Mouse (Mus musculus) right cerebral cortex, postnatal 25 days (tissue): ENCODE data around the gene Tcirg1.

Experiments used
- DNase-seq: peaks from one replicate; pipeline ENCODE4 v3.0.0; 2022

Tcirg1 gene

DNA sequence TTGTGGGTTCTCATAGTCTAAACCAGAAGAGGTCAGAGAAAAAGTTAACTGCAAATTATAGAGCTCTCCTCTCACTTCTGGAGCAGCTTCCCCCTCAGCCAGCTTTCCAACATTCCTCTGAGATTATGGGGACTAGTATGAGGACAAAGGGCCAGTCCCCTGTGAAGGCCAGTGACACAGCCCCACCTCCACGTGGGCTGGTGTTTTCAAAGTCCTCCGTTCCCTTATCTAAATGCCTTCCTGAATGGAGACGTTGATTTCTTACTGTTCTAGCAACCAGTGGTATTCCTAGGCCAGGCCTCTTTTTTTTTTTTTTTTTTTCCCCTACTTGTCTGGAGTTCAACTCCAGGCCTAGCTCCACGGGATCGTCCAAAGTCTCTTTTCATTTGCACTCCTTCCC is 56.9 kb downstream of the Tcirg1 start:
- no peak for DNase-seq

DNA sequence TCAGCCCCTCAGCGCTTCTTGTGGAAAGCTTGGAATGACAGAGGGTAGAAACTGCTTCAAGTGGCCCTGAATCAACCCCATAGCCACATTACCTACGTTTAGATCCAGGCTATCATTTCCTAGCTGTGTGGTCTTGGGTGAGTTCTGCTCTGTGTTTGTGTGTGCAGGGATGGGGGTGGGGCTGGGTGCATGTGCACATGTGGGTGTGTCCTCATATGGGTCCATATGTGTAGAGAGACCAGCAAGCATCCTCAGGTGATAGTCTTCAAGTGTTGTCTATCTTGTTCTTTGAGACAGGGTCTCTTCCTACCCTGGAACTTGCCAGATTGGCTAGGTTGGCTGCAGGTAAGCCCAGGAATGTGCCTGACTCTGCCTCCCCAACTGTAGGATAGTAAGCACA is 57.7 kb downstream of the Tcirg1 start:
- no peak for DNase-seq

DNA sequence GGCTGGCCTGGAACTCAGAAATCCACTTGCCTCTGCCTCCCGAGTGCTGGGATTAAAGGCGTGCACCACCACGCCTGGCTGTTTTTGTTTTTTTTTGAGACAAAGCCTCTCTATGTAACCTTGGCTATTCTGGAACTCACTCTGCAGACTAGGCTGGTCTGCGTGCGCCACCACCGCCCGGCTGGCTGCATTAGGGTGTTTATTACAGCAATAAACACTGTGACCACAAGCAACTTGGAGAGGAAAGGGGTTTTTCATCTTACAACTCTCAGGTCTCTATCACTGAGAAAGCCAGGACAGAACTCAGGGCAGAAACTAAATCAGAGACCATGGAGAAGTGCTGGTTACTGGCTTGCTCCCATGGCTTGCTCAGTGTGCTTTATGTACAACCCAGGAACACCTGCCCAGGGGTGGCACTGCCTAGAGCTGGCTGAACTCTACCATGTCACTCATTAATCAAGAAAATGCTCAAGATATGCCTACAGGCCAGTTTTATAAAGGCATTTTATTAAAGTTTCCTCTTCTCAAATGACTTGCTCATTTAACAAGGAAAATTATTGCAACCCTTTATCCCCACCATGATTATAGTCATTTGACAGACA is 58.6 kb downstream of the Tcirg1 start:
- no peak for DNase-seq

DNA sequence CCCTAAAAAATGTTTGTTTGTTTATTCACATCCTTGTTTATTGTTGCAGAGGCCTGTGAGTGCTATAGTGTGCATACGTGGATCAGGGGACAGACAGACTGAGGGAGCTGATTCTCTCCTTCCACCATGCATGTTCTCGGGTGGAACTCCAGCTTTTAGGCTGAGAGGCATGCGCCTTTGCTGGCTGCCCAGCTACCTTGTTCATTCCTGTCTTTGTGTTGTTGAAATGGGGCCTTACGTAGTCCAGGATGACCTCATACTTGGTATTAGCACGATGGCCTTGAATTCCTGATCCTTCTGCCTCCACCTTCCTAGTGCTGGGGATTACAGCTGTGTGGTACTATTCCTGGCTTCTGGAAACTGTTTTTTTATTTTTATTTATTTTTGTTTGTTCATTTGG is 59.2 kb downstream of the Tcirg1 start:
- DNase-seq, result no peak

DNA sequence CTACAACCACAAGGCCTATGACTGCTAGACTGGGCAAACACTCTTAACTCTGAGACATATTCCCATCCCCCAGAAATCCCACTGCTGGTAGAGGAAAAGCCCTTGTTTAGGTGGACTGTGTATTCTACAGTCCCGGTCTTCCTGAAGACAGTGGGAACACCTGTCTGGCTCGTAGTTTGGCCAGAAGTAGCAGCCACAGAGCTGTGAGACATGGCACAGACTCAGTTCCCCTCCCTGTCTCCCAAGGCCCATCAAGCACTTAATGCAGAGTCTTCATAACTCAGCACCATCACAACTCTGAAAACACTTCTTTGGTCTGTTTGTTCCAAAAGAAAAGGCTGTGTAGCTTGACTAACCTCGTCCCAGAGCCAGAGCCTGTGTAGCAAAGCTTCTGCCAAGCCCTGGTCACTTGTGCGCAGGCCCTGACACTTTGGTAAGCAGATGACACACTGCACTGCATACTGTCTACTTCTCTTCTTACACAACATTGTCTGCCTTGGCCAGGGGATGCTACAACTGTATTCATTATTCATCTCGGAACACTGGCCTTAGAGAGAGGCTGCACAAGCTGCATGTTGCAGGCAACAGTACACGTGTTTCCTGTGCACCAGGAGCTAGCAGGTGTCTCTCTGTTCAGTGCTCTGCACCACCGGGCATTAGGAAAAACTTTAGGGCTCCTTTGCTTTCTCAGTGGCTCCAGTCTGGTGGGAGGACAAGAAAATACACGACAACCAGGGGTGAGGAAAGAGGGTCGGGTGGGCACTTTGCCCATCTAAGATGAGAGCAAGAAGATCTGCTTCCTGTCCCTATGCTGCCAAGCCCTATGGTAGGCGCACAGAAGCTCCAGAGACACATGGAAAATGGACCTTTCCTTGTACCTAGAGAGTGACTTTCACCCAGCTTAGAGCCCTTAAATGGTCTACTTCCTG is 60.0 kb downstream of the Tcirg1 start:
- DNase-seq, result no peak
